Mouse (Mus musculus) fat pad, adult 2 months (tissue): ENCODE data around the gene Usp45.
A peak's percentile ranks its signal among the peaks of the same experiment; 100 is the strongest.

Experiments
- DNase-seq: peaks from one replicate; pipeline ENCODE4 v3.0.0-alpha.2; 2011; ENCODE audit warnings: low read depth, low spot score; ENCODE audit errors: extremely low read depth

Usp45 gene

DNA sequence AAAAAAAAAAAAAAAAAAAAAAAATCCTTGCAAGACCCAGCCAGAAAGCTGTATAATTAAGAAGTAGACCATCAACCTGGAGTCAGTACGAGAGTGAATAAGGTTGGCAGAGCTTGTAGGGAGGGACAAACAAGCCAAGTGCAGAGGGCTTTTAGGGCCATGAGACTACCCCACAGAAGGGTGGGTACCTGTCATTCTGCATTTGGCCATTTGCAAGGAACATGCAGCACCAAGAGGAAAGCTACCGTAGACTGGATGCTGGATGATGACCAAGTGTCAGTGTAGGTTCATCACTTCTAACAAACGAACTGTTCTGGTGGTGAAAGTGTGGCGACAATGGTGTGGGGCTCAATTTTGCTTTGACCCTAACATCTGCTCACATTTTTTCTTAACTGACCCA, 22.9 kb downstream of the Usp45 start:
- DNase-seq = no peak

DNA sequence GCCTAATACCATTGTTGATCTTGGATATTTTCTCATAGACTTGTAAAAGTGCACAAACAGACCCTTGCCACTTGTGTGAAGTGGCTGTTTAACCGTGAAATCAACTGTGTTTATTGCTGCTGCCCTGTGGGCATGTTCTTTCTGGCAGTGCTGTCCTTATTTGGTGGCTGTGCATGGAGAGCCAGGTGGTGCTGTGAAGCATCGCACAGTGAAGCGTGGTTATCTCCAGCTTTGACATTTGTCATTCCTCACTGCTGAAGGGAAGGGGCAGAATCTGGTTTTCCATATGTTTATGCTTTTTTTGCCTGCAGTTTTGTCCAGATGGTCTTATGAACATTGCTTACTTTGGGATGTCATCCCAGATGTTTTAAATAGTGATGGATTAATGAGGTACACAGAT, 26.7 kb downstream of the Usp45 start:
- no peak for DNase-seq

DNA sequence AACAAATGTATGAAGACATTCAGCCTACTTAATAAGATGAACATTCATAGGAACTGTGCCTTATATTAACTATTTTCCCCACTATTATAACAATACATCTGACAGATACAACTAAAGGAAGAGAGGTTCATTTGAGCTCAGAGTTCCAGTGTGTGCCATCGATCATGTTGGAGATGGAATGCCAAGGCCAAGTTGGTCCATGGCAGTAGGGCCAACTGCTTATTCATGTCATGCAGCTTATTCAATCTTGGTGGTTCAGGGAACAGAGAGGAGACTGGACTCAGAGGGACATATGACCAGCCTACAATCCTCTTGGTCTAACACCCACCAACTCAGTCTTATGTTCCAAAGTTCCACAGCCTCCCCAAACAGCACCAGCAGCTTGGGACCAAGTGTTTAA, 34.1 kb downstream of the Usp45 start:
- DNase-seq = no peak

DNA sequence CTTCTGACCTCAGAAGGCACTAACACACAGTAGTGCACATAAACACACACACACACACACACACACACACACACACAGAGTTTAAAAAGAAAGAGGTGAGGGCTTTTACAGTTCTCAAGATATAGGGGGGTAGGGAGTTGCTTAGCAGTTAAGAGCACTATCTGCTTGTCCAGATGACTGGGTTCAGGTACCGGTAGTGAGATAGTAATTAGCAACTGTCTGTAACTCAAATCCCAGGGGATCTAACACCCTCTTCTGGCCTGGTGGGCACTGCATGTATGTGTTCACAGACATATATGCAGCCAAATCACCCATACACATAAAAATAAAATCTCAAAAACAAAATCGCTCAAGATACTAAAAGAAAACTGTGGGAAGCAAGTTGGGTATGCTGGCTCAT, 34.7 kb downstream of the Usp45 start:
- no peak for DNase-seq

DNA sequence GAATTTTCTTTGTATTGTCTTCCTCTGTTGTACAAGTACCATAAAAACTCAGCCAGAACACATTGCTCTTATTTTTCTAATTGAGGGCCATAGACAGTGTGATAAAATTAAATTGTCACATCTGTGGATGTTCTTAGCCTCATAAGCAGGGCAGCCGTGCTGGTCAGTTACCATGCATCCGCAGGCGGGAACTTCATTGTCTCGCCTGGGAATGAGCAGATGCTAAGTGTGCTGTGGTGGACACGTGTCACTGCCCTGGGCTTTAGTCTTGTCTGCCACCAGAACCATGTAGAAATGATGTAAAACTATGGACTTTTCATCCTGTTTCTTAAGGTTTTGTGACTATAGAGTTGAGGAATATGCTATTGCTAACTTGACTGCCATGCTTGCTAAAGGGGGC, 40.2 kb downstream of the Usp45 start:
- no peak for DNase-seq

DNA sequence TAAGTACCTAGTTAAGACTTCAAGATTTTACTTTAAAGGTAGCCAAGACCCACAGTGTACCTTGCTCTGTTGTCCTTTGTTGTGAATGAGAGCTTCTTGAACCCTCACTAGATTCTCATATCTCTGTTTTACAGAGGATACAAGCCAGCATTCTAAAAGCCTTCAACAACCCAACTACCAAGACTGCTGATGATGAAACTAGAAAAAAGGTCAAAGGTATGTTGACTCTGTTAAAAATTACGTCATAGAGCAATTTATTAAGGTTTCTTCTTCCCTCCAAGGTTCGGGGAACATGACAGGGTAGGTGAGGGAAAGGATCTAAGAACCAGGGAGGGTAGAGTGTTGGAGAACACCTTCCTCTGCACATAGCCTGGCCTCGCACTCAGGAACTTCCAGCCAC, 43.7 kb downstream of the Usp45 start:
- no peak for DNase-seq

DNA sequence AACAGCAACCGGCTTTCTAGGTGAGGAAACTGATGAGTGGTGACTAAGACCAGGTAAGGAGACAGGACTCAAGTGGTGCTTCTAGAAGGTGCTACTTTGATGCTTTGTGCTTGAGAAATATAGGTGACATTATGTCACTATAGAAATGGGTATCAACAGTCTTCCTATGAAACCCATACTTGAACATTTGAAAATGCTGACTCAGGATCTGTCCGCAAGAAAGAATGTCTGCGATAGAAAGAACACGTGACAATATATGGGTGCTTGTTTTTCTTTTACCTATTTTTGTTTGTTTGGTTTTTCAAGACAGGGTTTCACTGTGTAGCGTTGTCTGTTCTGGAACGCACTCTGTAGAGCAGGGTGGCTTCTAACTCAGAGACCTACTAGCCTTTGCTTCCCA, 45.7 kb downstream of the Usp45 start:
- no peak for DNase-seq

DNA sequence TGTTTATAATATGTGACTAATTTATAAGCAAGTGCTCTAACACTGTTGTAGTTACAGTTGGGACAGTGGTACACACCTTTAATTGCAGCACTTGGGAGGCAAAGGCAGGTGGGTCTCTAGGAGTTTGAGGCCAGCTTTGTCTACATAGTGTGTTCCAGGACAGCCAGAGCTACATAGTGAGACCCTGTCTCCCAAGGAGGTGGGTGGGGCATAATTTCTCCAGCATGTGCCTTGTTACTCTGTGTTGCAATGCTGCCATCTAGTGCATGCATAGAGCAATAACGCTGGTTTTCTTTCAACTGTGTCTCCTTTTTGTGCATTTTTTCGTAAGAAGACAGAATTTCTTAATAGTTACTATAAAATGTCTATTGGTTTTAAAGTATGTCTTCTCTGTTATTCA, 47.1 kb downstream of the Usp45 start:
- no peak for DNase-seq

DNA sequence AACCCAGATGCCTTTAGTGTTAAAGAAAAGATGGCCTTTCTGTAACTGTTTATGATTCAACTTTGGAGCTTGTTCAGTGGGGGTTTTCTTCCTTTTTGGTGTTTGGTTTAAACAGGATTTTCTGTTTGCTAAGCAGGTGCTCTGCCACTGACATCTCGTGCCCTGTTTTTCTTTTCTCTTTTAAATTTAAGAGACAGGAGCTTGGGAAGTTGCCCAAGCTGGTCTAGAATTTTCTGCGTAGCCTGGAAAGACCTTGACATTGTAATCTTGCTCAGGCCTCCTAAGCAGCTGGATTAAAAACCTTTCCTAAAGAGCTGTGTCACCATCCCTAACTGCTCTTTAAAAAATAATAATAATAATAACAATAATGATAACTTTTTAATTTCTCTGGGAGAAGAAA, 59.7 kb downstream of the Usp45 start:
- DNase-seq = no peak

DNA sequence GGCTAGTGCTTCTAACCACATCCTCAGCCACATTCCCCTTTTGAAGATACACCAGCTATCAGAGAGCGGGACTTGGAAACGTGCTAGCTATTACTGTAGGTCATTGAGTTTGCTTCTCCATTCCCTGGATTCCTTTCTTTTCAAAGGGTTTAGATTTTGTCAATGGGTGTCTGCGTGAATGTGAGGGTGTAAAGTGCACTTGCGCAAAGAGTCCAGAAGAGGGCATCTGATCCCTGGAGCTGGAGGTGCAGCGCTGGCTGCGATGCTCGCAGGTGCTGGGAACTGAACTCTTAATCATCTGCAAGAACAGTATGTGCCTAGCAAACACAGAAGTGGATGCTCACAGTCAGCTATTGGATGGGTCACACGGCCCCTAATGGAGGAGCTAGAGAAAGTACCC, 65.9 kb downstream of the Usp45 start:
- DNase-seq = no peak

DNA sequence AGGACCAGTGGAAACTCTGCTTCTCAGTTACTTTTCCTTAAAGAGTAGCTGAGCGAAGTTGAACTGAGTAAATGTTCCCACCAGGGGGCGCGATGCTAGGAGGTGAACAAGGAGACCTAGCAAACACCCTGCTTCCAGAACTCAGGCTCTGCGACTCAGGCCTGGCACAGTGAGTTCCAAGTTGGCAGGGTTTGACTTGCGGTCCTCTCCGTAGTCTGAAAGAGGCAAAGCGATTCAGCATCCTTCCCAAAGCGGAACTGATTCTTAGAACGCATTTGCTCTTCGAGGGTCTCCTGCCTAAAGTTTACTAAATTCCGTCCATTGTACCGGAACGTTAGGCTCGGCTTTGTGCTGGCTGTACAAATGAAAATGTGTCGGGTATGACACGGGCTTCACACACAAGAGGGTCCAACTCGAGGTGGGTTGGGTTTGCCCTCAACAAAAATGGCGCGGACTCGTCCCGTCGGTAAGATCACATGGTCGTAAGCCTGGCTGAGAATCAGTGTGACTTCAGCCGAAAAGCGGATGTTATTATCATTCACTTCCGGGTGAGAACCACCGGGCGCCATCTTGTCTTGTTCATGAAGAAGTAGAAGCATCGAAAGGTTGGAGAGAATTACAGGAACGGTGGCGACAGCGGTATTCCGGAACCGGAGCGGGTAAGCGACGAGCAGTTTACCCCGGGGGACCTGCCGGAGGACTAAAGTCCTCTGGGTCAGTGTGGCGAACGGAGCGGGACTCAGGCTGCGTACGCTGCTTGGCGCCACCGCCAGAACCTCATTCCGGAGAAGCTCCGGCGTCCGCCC, 80.7 kb downstream of the Usp45 start, which contains the start of gene Pnisr:
Pnisr (plus strand) TSS at position 103 of the 806 bp plus-strand sequence.
- DNase-seq = peak; percentile 83

DNA sequence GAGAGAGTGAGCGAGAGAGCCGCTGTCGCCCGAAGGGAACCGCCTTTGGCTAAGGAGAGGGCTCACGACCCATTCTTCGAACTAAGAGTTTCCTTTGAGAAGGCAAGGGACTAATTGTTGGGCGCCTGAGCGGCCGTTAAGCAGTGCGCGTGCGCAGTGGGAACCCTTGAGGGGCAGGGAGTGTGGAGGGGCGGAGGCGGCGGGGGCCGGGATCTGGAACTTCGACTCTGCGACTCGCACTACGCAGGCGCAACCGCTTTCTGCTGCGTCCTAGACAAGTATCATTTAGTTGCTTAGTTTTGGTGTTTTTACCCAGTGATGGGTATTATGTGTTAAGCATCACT, 81.3 kb downstream of the Usp45 start:
- no peak for DNase-seq

DNA sequence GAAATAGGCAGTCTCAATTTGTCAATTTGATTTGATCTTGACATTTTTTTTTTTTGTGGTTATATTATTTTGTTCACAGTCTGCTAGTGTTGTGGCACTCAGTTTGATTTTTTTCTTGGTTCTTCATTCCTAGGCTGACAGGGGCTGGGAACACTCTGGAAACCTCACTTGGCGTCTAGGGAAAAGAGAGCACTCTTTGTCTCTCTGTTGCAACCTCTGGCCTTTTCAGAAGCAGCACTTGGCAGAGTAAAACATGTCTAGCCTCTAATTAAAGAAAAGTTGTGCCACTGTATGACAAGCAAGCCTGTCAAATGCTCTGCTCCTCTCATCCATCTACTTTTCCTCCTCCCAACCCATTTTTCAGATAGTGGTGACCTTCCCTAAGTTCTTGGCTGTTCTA, 90.5 kb downstream of the Usp45 start:
- DNase-seq = no peak

DNA sequence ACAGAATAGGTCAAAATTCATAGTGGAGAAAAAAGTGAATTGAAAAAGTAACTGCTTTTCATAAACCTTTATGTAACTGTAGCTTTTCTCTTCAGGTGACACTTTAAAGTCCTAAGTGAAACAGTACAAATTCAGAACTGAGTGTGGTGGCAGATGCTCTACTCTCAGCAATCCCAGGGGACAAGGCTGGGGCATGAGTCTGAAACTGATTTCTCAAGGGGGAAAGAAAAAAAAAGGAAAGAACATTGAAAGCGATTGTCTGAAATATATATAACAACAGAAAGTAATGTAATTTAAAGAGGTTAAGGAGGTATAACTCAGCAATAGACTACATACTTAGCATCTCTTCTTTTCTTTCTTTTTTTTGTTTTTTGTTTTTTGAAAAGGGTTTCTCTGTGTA, 98.3 kb downstream of the Usp45 start:
- DNase-seq = no peak

DNA sequence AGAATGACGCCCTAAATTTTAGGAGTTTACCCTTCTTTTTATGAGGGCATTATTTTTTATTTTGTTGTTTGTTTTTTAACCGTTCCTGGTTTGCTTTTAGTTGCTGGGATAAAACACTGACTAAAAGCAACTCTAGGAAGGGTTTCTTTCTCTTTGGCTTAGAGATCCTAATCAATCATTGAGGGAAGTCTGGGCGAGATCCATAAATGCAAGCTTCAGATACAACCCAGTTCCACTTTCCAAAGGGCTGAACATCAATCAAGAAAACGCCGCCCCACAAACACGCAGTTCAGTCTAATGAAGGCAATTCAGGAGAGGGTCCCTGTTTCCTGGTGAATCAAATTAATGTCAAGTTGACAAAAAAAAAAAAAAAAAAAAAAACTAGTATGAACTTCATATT, 111.8 kb downstream of the Usp45 start:
- no peak for DNase-seq

DNA sequence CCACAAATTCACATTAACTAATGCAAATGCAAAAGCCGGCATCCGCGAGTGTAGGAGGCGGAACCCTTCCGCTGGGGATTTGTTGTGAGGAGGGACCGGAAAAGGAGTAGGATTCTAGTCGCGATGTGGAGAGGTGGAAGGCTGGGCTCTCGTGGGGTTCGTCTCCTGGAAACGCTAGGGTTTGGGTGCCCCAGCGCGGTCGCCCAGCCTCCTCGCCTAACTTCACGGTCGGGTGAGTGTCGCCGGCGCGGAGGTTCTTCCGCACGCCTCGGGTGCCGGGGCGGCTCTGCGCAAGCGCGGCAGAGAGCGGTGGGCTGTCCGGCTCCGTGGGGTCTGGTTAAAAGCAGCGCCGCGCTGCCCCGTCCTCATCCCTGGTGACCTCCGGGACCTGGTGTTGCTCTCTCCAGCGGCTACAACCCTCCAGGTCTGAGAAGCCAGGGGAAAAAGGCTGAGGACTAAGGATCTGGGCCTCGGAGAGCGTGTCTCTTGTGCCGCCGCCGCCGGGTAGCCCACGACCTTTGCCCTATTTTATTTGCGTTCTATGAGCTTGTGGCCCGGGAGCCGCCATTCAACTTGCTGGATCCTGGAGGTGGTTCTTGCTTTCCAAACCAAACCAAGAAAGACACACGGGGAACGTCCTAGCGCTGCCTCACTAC, 112.7 kb downstream of the Usp45 start, which contains the start of gene Coq3:
Coq3 (plus strand) TSS at position 109 of the 656 bp plus-strand sequence.
- DNase-seq = no peak

DNA sequence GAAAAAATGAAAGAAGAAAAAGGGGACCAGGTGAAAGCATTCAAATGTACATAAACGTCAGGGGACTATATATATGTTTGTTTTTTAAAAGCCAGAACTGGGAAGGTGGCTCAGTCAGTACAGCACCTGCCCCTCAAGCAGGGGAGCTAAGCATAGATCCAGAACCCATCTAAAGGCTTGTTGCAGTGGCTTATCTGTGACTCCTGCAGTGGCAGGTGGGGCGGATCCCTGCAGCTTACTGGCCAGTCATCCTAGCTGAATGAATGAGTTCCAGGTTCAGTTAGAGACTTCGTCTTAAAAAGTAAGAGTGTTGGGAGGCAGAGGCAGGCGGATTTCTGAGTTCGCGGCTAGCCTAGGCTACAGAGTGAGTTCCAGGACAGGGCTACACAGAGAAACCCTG, 115.8 kb downstream of the Usp45 start:
- DNase-seq = no peak

DNA sequence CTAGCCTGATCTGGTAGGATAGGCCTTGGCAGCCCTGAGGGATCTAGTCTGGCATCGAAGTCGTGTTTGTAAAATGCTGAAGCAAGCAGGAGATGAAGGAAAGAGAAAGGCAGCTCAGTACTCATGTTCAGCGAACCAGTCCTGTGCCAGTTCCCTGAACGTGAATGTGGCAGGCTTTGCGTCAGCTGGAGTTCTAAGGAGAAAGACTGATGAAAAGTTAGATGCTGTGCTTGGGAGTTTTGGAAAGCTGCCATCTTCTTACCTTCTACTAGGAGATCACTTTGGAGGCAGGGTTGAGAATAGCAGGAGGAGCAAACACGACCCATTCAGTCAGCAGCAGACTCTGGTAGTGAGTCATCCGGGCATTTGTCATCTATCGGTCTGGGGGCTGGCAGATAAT, 118.9 kb downstream of the Usp45 start:
- DNase-seq = no peak
